Mouse (Mus musculus) heart, embryonic 10.5 days (tissue): ENCODE data around the gene Gpm6b. TPM values are rescaled to one million over a fixed set of nuclear protein-coding genes. Genes with fewer than 3 reads are reported as not detected.
A peak's percentile ranks its signal among the peaks of the same experiment; 100 is the strongest.

Source experiments
- DNase-seq: peaks from one replicate; pipeline ENCODE4 v3.0.0-alpha.2; 2017; ENCODE audit warnings: low spot score
- H3K27ac ChIP-seq: fragments of 300-500 bp; sonication (generic); 2 replicates; pipeline ENCODE4 v1.5.1; 2016; ENCODE audit warnings: mild to moderate bottlenecking
- H3K27me3 ChIP-seq: fragments of 300-500 bp; sonication (generic); 2 replicates; pipeline ENCODE4 v1.6.1; 2016; ENCODE audit warnings: mild to moderate bottlenecking; ENCODE audit not compliant: poor library complexity, insufficient read depth, severe bottlenecking
- H3K36me3 ChIP-seq: fragments of 300-500 bp; sonication (generic); 2 replicates; pipeline ENCODE4 v1.6.1; 2016; ENCODE audit warnings: mild to moderate bottlenecking, moderate library complexity
- H3K4me1 ChIP-seq: fragments of 300-500 bp; sonication (generic); 2 replicates; pipeline ENCODE4 v1.6.1; 2016; ENCODE audit warnings: mild to moderate bottlenecking
- H3K4me3 ChIP-seq: fragments of 300-500 bp; sonication (generic); 2 replicates; pipeline ENCODE4 v1.5.1; 2016; ENCODE audit warnings: mild to moderate bottlenecking, moderate library complexity
- H3K9me3 ChIP-seq: fragments of 300-500 bp; sonication (generic); 2 replicates; pipeline ENCODE4 v1.6.1; 2016; ENCODE audit warnings: mild to moderate bottlenecking, moderate library complexity
- WGBS: fragments of 180-500 bp; shearing (Covaris S2); methylation state at CpG from one replicate; pipeline ENCODE4 v1.1.7; 2016; 5-methylcytosine and 5-hydroxymethylcytosine counted together
- polyA plus RNA-seq: library from polyadenylated mRNA; unstranded; fragments of >200 nt; fragmentation: Nextera tagmentation; extraction: Ambion mirVana; gene quantifications from 2 replicates; pipeline ENCODE4 v1.2.1, GENCODE M21; 2016

Gpm6b gene
- polyA plus RNA-seq, result 3.2 and 4.5 TPM in 2 replicates

DNA sequence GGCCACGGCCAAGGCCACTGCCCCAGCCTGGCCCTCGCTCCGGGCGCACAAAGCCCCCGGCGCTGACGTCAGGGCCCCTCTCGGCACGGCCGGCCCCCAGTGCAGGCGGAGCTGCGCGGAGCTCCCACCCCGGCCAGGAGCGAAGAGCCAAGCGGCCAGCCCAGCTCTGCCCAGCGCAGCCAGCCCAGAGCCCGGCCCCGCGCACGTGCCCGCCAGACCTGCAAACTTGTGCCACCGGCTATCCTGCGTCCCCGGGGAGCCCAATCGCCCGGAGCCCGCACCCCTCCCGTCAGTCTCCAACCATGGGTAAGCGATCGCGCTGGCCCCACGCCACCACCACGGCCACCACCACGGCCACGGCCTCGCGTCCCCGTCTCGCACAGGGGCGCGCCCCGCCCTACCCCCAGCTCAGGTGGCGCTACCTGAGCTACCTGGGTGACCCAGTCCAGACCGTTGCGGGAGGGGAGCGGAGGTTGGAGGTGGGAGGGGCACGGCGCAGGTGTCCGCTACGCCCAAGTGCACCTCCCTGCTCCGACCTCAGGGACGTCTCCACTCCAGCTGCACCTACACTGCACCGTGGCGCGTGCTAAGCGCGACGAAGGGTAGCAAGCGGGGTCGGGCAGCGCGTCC lies at the start of gene Gpm6b:
Gene Gpm6b (plus strand): TSS at position 81 of the 630 bp plus-strand sequence.
- no peak for DNase-seq
- H3K4me1 ChIP-seq, result no peaks in the 10 kb centered on the region
- peaks cover 33% of the 10 kb centered on the region for H3K27me3 ChIP-seq
- no peaks in the 10 kb centered on the region for H3K9me3 ChIP-seq
- peak within 1 kb of the TSS; percentile 73 for H3K27ac ChIP-seq
- no peaks in the 10 kb centered on the region for H3K36me3 ChIP-seq
- 22% methylated on average over 63 of the region's 63 CpGs for WGBS
- H3K4me3 ChIP-seq, result peak within 1 kb of the TSS; percentile 65

- H3K4me3 ChIP-seq, result no peak overlapping the region
- no peaks in the 10 kb centered on the region for H3K4me1 ChIP-seq
- H3K9me3 ChIP-seq, result no peaks in the 10 kb centered on the region
- no peak for DNase-seq
- H3K27me3 ChIP-seq, result no peaks in the 10 kb centered on the region
- H3K36me3 ChIP-seq, result no peaks in the 10 kb centered on the region
- no peak overlapping the region for H3K27ac ChIP-seq
Observed at GRCm38 (mm10) chrX:166196327-166196726, 42.4 kb upstream of the Gpm6b start.

DNA sequence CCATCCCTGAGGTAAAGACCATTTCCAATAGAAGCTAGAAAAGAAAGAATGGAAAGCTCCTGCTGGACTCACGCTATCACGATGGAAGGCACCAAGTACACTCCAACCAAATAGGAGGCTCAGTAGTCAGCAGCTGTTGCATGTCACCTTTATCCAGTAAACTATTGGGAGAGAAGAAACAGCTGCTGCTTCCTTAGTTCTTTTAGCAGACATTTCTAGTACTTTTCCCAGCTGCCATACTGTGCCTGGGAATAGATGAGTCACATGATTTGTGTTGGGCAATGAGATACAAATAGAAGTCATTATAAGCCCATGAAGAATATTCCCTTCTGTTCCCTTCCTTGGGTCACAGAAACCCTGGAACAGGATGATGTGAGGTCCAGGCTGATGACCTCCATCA lies 40.4 kb upstream of the Gpm6b start:
- DNase-seq, result no peak
- WGBS, result 78% methylated on average over 2 of the region's 2 CpGs
- no peaks in the 10 kb centered on the region for H3K4me1 ChIP-seq
- no peak overlapping the region for H3K4me3 ChIP-seq
- no peaks in the 10 kb centered on the region for H3K36me3 ChIP-seq
- H3K9me3 ChIP-seq, result no peaks in the 10 kb centered on the region
- no peak overlapping the region for H3K27ac ChIP-seq
- no peaks in the 10 kb centered on the region for H3K27me3 ChIP-seq

GRCm38 (mm10) chrX:166199812-166200211 lies 38.9 kb upstream of the Gpm6b start:
- DNase-seq, result no peak
- Histone ChIP-seq H3K4me1 (no peaks in the 10 kb centered on the region), H3K36me3 (no peaks in the 10 kb centered on the region), H3K27me3 (no peaks in the 10 kb centered on the region), H3K4me3 (no peak overlapping the region), H3K9me3 (no peaks in the 10 kb centered on the region), H3K27ac (no peak overlapping the region)

DNA sequence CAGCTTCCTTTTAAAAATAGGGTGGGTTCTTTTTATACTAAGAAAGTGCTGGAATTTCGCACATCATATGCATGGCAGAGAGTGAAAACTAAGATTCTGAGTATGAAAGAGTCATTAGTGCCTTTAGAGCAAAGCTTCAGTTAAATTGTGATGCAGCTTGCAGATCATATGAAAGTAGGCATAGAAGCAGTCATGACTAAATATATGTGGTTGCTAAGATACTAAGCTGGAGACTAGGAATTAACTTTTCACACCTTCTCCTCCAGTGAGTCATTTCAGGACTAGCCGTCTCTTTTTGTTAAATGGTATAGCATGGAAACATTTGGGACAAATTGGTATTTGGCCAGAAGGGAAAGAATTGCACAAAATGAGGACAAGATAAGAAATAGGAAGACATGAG lies 24.1 kb upstream of the Gpm6b start:
- no peaks in the 10 kb centered on the region for H3K9me3 ChIP-seq
- 67% methylated on average over 2 of the region's 2 CpGs for WGBS

GRCm38 (mm10) chrX:166216248-166216647 lies 22.5 kb upstream of the Gpm6b start:
- Histone ChIP-seq H3K27ac (no peak overlapping the region), H3K27me3 (peaks cover 25% of the 10 kb centered on the region), H3K9me3 (no peaks in the 10 kb centered on the region), H3K4me1 (no peaks in the 10 kb centered on the region), H3K36me3 (no peaks in the 10 kb centered on the region), H3K4me3 (no peak overlapping the region)
- no peak for DNase-seq
- WGBS, result 85% methylated on average over 6 of the region's 6 CpGs

More for the DNA sequence above, 24.1 kb upstream of the Gpm6b start:
- H3K27me3 ChIP-seq, result peaks cover 25% of the 10 kb centered on the region
- no peaks in the 10 kb centered on the region for H3K4me1 ChIP-seq
- no peak overlapping the region for H3K27ac ChIP-seq
- H3K36me3 ChIP-seq, result no peaks in the 10 kb centered on the region
- no peak for DNase-seq
- no peak overlapping the region for H3K4me3 ChIP-seq

- no peak for DNase-seq
- Histone ChIP-seq H3K27me3 (peaks cover 25% of the 10 kb centered on the region), H3K27ac (no peak overlapping the region), H3K36me3 (no peaks in the 10 kb centered on the region), H3K4me1 (no peaks in the 10 kb centered on the region), H3K4me3 (no peak overlapping the region), H3K9me3 (no peaks in the 10 kb centered on the region)
- 81% methylated on average over 8 of the region's 8 CpGs for WGBS
Observed at GRCm38 (mm10) chrX:166216720-166217119, 22.0 kb upstream of the Gpm6b start.

DNA sequence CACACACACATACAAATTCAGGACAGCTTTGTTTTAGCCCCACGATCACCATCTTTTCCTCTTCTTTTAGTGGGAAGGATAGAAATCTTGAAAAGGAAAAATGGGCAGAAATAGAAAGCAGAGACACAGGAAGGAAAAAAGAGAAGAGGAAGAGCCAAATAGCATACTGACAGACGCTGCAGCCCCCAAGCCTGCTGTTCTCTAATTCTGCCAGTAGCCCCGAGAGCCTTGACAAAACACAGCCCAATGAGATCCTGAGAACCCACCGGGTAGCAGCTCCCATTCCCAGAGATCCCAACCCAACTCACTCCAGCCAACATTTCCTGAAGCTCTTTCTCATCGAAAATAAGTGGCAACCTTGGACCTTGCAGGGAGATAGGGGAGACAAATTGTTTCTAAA lies 19.4 kb upstream of the Gpm6b start:
- Histone ChIP-seq H3K27ac (no peak overlapping the region), H3K9me3 (no peaks in the 10 kb centered on the region), H3K27me3 (peaks cover 13% of the 10 kb centered on the region), H3K36me3 (no peaks in the 10 kb centered on the region), H3K4me3 (no peak overlapping the region), H3K4me1 (no peaks in the 10 kb centered on the region)
- DNase-seq, result no peak
- WGBS, result 40% methylated on average over 5 of the region's 5 CpGs

- Histone ChIP-seq H3K27ac (no peak overlapping the region), H3K27me3 (peaks cover 13% of the 10 kb centered on the region; the same call in 1 of the 2 replicates), H3K9me3 (no peaks in the 10 kb centered on the region), H3K36me3 (no peaks in the 10 kb centered on the region), H3K4me1 (no peaks in the 10 kb centered on the region), H3K4me3 (no peak overlapping the region)
- 76% methylated on average over 5 of the region's 5 CpGs for WGBS
- no peak for DNase-seq
Observed at GRCm38 (mm10) chrX:166226856-166227255, 11.9 kb upstream of the Gpm6b start.

DNA sequence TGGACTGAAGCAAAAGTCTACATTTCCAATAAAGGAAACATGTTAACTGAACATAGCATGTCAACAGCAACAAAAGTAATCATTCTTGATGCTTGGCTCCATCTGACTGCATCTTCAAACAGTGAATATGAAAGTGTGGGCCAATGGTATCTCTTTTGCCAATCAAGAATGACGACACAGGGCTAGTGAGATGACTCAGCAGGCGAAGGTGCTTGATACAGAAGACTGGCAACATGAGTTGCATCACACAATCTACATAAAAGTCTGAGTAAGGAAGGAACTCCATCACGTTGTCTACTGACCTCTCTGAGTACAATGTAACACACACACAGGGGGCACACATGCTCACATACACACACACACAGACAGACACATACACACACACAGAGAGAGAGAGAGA lies 9.0 kb upstream of the Gpm6b start:
- WGBS, result 67% methylated on average over 3 of the region's 3 CpGs
- H3K4me3 ChIP-seq, result no peak overlapping the region
- no peak overlapping the region for H3K27ac ChIP-seq
- no peaks in the 10 kb centered on the region for H3K36me3 ChIP-seq
- no peaks in the 10 kb centered on the region for H3K4me1 ChIP-seq
- H3K27me3 ChIP-seq, result peaks cover 13% of the 10 kb centered on the region; the same call in 1 of the 2 replicates
- DNase-seq, result no peak
- no peaks in the 10 kb centered on the region for H3K9me3 ChIP-seq

GRCm38 (mm10) chrX:166230515-166231267 lies 8.0 kb upstream of the Gpm6b start:
- H3K27ac ChIP-seq, result no peak overlapping the region
- H3K4me1 ChIP-seq, result no peaks in the 10 kb centered on the region
- no peak overlapping the region for H3K4me3 ChIP-seq
- no peaks in the 10 kb centered on the region for H3K36me3 ChIP-seq
- 83% methylated on average over 6 of the region's 6 CpGs for WGBS
- H3K9me3 ChIP-seq, result no peaks in the 10 kb centered on the region
- no peak for DNase-seq
- H3K27me3 ChIP-seq, result peaks cover 7% of the 10 kb centered on the region; the same call in 1 of the 2 replicates

- no peak overlapping the region for H3K27ac ChIP-seq
- no peak overlapping the region for H3K4me3 ChIP-seq
- no peaks in the 10 kb centered on the region for H3K36me3 ChIP-seq
- no peak for DNase-seq
- no peaks in the 10 kb centered on the region for H3K4me1 ChIP-seq
- H3K27me3 ChIP-seq, result peaks cover 33% of the 10 kb centered on the region
- no peaks in the 10 kb centered on the region for H3K9me3 ChIP-seq
- 44% methylated on average over 2 of the region's 2 CpGs for WGBS
Observed at GRCm38 (mm10) chrX:166236131-166236530, 2.6 kb upstream of the Gpm6b start.

GRCm38 (mm10) chrX:166239520-166239919 lies 809 bp downstream of the Gpm6b start:
- H3K4me1 ChIP-seq, result no peaks in the 10 kb centered on the region
- H3K36me3 ChIP-seq, result no peaks in the 10 kb centered on the region
- H3K4me3 ChIP-seq, result peak overlapping the region; percentile 65
- DNase-seq, result no peak
- WGBS, result 26% methylated on average over 13 of the region's 13 CpGs
- no peak overlapping the region; the same call in 1 of the 2 replicates for H3K27ac ChIP-seq
- no peaks in the 10 kb centered on the region for H3K9me3 ChIP-seq
- peaks cover 33% of the 10 kb centered on the region for H3K27me3 ChIP-seq
